Mouse (Mus musculus) forelimb bud, embryonic 11.5 days (tissue): ENCODE results near the gene Cops6.

Experiments used
- DNase-seq: peaks from one replicate; pipeline ENCODE4 v3.0.0-alpha.2; 2012; ENCODE audit warnings: low read depth, low spot score

Gene Cops6

DNA sequence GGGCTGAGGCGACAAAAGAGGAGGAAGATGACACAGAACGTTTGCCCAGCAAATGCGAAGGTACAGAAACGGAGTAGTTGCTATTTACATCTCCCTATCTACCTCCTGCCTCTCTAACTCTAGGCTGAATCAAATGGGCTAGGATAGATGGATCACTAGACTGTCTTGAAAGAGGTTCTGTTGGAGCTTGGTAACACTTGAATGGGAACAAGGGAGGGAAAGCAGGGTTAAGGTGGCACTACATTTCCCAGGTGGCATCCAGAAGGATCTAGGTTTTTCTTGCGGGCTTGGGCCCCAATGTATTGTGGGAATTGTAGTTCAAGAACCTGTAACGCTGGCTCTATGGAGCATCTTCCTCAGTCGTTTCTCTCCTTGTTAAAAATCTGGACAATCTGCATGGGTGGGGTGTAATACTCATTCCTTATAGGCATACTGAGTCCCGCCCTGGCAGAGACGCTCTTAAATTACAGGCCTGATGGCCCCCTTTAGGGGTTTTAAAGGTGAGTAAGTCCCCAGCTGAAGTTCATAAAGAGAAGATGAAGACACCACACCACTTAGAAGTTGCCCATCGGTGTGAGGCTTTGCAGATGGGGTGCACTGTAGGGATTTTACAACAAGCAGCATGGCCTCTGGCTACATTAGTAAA lies 26.9 kb downstream of the Cops6 start:
- peak; percentile 79 for DNase-seq

DNA sequence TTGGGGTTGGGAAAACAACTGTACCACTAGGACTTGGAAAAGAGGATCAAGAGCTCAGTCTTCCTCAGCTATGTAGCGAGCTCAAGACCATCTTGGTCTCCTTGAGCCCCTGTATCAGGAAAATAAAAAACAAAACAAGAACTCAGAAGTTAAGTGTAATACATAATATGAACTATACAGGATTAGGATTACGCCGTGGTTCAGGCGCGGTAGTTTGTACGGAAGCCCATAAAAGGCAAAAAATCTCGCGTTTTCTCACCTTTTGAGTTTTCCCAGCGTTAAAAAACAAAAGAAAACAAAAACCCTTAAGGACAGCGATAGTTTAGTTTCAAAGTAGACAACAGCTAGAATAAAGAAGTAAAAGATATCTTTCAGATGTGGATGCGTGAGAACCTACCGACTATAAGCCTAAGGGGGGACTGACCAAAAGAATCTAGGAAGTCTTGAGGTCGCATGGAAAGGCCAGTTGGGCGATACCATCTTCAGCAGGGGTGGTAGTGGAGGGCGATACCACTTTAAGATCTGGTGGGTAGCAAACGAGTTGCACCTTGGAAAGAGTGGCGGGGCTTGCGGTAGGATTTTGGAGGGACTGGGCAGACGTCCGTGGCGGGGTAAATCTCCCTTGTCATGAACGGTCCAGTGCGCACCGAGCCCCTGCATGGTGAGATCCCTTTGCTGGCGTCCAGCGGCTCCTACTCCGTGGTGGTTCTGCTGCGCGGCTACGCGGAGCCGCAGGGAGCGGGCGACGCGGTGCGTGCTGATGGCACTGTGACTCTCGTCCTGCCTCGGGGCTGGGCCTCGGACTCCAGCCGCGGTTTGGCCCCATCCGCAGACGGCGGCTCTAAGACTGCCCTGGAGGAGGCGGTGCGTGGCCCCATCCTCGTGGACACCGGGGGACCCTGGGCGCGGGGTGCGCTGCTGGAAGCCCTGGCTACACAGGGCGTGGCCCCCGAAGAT lies 33.2 kb downstream of the Cops6 start, which contains the start of gene Mblac1:
Gene Mblac1, plus strand, starts transcription at position 544 of the 957 bp plus-strand sequence.
- peak; percentile 93 for DNase-seq

DNA sequence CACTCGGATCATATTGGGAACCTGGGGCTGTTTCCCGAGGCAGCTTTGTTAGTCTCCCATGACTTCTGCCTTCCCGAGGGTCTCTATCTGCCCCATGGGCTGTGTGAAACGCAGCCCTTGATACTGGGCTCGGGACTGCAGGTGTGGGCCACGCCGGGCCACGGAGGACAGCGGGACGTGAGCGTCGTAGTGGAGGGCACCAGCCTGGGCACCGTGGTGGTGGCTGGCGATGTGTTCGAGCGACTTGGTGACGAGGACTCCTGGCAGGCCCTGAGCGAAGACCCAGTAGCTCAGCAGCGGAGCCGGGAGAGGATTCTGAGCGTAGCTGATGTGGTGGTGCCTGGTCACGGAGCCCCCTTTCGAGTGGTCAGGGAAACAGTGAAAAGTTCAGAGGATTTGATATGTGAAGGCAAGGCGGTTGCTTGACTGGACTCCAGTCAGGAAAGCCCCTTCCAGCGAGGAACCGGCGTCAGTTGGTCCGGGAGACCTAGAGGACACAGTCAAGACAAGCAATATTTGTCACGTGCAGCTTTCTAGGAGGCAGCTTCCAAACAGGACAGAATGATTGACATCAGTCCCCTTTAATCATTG lies 34.0 kb downstream of the Cops6 start:
- no peak for DNase-seq

DNA sequence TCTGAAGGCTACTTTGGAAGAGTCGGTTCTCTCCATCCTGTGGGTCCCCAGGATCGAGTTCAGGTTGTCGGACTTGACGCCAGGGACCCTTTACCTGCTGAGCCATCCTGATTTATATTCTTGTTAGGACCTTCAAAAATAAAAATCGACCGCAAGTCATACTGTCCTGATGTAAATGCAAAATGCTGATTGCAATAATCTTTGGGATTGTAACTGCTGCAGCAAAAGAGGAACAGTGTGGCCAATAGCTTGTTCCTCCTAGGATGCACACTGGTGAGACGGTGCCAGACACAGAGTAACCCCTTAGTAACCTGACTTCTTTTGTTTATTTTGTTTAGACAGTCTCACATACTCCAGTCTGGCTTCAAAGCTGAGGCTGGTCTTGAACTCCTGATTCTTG lies 34.6 kb downstream of the Cops6 start:
- DNase-seq = no peak

DNA sequence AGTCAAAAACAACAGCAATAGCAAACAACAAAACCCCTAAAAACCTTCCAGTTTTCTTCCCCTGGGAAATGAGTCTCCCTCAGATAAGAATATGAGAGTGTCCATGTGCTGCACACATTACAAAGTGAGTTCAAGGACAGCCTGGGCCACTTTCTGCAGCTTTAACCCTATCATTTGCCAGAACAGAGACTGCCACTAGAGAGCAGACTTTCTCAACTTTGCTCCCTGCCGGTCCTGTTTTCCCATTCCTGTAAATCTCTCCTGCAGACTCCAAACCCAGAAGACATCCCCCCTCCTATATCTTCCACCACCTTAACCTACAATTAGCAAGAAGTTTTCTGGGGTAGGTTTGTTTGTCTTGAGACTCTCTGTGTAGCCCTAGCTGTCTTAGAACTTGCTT lies 38.7 kb downstream of the Cops6 start:
- no peak for DNase-seq

DNA sequence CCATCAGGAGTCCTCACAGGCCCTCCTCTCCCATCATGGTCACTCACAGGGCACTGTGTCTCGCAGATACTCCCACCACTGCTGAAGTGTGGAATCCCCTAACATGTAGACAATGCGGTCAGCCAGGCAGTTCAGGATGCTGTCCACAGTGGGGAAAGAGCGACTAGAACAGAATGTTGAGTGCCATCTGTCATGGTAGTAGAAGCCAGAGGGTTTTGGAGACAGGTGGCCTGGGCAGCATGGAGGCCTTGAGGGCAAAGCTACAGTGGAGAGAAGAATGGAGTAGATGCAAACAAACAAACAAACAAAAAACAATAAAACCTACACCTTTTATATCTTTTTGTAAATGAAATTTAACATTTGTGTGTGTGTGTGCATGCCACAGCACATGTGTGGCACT lies 41.2 kb downstream of the Cops6 start:
- no peak for DNase-seq

DNA sequence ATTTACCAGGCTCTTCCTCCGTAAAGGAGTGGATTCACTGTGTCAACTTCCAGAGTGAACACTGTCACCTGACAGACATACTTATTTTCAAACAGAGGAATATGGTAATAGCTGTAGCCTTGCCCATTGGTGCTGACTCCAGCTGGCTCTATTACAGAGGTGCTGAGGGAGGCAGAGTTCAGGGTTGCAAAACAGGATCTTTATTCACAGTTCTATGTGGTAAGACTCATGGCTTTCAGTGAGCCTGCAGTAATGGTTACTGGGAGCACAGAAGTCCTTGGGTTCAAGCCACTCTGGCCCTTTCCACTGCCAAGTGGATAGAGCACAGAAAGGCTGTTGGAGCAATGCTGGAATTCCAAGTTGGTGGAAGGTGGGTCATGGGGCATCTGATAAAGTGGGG lies 46.4 kb downstream of the Cops6 start:
- DNase-seq = no peak

DNA sequence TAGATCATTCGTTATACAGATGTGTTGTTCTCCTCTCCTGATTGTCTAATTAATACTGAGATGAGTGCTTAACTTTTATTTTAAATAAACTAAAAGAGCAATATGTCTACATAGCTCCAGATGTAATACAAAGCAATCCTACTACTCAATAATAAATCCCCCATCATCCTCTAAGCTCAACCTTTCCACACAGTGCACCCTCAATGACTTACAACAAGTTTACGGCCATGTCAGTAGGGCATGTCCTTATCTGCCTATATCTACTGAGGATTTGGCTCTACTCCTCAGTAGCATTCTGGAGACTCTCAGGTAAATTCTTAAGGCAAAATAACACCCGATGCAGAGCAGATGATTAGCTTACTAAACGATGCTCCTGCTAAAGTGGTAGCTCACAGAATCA lies 47.0 kb downstream of the Cops6 start:
- no peak for DNase-seq
